Mouse (Mus musculus) ES-E14 (cell line): ENCODE measurements around the gene Olfr373.

ENCODE experiments used
- CHD2 ChIP-seq: IDR thresholded peaks from 2 replicates; pipeline ENCODE4 v1.6.1; 2014; ENCODE audit warnings: mild to moderate bottlenecking, low read depth, low read length, inconsistent platforms
- MAFK ChIP-seq: IDR thresholded peaks from 2 replicates; pipeline ENCODE4 v1.6.1; 2014; ENCODE audit warnings: mild to moderate bottlenecking, low read depth, low read length, inconsistent platforms; ENCODE audit not compliant: insufficient read depth
- ZC3H11A ChIP-seq: IDR thresholded peaks from 2 replicates; pipeline ENCODE4 v1.6.1; 2012; ENCODE audit warnings: low read depth, mild to moderate bottlenecking, inconsistent platforms, low read length, borderline replicate concordance
- ZNF384 ChIP-seq: IDR thresholded peaks from 2 replicates; pipeline ENCODE4 v1.6.1; 2012; ENCODE audit warnings: low read depth, low read length, inconsistent platforms

GRCm38 (mm10) chr8:72127834-72128233 lies 44.9 kb downstream of the Olfr373 start:
- TF ChIP-seq MAFK (no peak), ZC3H11A (no peak), CHD2 (no peak), ZNF384 (no peak)
